Mouse (Mus musculus): ENCODE results near the gene Tradd.

GRCm38 (mm10) chr8:105265128-105265527, 719 bp upstream of the Tradd start:
- no peak for TF ChIP-seq CTCF (IDR thresholded peaks at IDR 0.05)
- TF ChIP-seq EP300 (IDR thresholded peaks at IDR 0.05; ENCODE audit: insufficient read depth, low read depth, low read length): no peak
- no peak; the same call in 1 of the 2 replicates for TF ChIP-seq POLR2A (IDR thresholded peaks at IDR 0.05; ENCODE audit: insufficient read depth, low read depth, low read length)

Data from heart, adult 2 months (tissue).